In the genomic region with DNA sequence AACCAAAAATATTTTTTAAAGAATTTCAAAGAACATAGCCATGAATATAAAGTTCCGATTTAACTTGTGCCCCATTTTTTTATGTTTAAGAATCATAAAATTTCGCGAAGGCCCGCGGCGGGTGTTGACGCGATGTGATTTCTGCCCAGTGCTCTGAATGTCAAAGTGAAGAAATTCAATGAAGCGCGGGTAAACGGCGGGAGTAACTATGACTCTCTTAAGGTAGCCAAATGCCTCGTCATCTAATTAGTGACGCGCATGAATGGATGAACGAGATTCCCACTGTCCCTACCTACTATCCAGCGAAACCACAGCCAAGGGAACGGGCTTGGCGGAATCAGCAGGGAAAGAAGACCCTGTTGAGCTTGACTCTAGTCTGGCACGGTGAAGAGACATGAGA, we compare ENCODE assay signal across 7 mouse cellular contexts.
DNase-seq lines count a peak whose midpoint lies in the region.
"Not testable (repeated sequence)": the region's sequence is repeated elsewhere in the genome, so short reads cannot be mapped to it uniquely, and the experiment has no call there.

No protein-coding gene starts in this region.

- intact Hi-C loops in left cerebral cortex, postnatal 14 days (cut with DNase I) = not testable (repeated sequence)

- DNase-seq in adrenal gland, postnatal 25 days = peak; percentile 90
- peak; percentile 98 to 100 for DNase-seq in frontal cortex, postnatal 10 days (ENCODE audit: low spot score in 2 of 2)
- peak; percentile 100 for DNase-seq in heart, adult 9 months (ENCODE audit: low spot score in 2 of 2)
- peak; percentile 100 for DNase-seq in layer of hippocampus, adult 11-12 months (ENCODE audit: low spot score)
- peak; percentile 100 for DNase-seq in left cerebral cortex, postnatal 14 days (ENCODE audit: low spot score in 2 of 2)
- DNase-seq in ovary, postnatal 10 days (ENCODE audit: low spot score) = peak; percentile 100
- DNase-seq in testis, postnatal 10 days (ENCODE audit: low spot score) = peak; percentile 99

Comparison
In these comparisons a context has a peak if more than half of its experiments do, and no peak if none do; other contexts are left out.
1. Peak in every context shown above with its lines: DNase-seq.